Mouse (Mus musculus): Measurements from ENCODE around the gene B3galt1. TPM values are rescaled to one million over a fixed set of nuclear protein-coding genes. Genes with fewer than 3 reads are reported as not detected.

B3galt1 gene
- total RNA-seq, 2 experiments from 2014 or later = 104 to 113 TPM

- intact Hi-C loops (cut with DNase I) = no loop called here
- DNase-seq = no peak
These were observed 469.0 kb downstream of the B3galt1 start for GRCm38 (mm10) chr2:68034711-68035110.

GRCm38 (mm10) chr2:68040752-68041151, 475.1 kb downstream of the B3galt1 start:
- intact Hi-C loops (cut with DNase I) = no loop called here
- no peak for DNase-seq

- intact Hi-C loops (cut with DNase I) = no loop called here
- DNase-seq = no peak
These were observed 486.8 kb downstream of the B3galt1 start for GRCm38 (mm10) chr2:68052481-68052880.

DNA sequence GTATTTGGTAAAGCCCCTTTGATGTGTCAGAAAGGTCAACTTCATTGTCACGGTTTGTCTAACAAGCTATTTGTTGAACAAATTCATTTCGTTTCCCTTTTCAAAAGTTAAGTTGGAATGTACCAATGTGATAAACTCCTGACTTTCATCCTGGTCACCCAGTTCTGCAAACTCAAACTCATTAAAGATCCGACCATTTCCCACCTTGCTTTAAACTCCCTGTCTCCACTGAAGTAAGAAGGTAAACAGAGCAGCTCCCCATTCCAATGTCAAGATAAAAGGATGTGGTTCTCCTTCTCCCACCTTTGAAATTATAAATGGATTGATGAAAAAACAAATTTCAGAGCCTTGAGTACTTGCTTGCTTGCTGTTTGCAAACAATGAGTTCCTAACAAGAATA, 487.6 kb downstream of the B3galt1 start:
- no peak for DNase-seq
- intact Hi-C loops (cut with DNase I) = no loop called here

GRCm38 (mm10) chr2:68061341-68061740, 495.7 kb downstream of the B3galt1 start:
- no peak for DNase-seq
- intact Hi-C loops (cut with DNase I) = no loop called here

DNA sequence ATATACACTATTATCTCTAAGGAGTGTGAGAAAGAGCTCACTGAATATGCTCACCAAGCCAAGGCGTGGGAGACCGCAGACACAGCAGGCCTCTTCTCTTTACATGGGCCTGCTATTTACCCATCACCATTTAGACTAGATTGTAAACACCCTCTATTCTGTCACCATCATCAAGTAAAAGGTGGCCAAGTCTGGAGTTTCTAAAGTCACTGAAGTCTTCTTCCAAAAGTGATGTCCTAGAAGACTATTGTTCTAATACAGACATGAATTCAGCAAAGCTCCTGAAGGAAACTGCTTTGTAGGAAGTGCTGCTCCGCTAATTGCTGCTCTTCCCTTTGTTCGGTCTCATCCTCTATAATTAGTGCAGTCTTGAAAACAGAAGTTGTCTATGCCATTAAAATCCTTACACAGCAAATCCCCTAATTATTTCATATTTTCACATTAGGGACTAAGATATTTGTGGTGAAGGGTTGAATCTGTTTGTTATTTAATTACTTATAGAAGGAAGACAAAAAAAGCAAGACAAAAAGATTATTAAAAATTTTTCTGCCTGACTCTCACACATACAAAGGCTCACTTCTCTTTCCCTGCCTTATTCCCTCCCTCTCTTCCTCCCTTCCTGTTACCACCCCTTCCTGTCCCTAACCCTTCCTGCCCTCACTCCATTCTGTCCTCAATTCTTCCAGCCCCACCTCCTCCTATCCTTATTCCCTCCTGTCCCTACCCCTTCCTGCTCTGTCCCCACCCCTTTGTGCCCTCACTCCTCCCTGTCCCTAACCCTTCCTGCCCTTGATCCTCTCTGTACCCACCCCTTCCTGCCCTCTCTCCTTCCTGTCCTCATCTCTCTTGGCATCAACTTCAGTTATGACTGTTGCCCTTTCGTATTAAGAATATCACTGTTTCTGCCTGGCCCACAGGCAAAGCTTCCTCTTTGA, 514.0 kb downstream of the B3galt1 start:
- intact Hi-C loops (cut with DNase I) = no loop called here
- no peak for DNase-seq

DNA sequence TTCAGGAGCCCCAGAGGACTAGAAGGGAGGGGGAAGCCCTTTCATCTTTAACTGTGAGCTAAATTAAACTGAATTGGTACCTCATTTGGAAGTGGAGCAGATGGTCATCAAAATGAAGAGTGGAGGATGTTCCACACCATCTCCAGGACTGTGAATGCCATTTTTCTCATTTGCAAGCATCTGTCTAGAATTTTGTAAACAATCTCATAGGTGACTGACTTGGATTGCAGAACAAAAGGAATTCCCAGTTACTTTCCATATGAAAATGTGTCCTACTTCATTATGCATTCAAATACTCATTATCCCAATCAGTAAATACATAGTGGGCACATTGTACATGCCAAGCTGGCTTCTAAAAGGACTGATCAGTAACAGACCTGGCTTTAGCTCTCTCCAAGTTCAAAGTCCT, 515.2 kb downstream of the B3galt1 start:
- intact Hi-C loops (cut with DNase I) = no loop called here
- no peak for DNase-seq

DNA sequence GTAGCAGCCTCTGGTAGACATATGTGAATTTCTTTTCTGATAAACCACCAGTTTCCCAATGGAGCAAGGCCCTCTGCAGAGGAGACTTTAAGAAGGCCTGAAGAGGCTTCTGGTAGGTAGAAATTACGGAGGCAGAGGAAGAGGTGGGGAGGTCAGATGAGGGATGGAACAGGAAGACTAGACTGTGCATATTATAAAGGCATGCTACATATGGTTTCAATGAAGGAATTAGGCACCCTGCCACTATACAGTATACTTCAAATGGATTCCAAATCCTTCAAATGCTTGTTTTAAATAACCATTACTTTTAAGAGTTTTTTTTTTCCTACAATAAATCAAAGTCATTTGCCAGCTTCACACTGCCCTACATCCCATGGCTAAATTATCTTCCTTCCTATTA, 518.8 kb downstream of the B3galt1 start:
- DNase-seq = no peak
- intact Hi-C loops (cut with DNase I) = no loop called here

DNA sequence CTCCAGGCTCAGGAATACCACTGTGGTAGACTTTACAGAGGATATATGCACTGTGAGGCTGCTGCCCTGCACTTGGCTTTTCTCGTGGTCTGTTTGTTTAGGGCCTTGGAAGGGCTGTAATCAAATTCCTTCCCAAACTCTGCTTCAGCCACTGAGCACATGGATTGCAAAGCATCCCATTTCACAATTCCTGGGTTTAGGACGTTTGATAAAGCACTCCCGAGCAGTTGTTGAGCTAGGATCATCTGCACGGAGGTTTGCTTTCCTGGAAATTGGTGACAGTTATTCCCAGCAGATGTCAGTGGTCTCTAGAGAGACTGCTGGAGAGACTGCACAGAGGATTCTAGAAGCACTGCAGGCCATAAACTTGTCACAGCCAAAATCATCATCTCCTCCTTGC, 520.4 kb downstream of the B3galt1 start:
- intact Hi-C loops (cut with DNase I) = no loop called here

DNA sequence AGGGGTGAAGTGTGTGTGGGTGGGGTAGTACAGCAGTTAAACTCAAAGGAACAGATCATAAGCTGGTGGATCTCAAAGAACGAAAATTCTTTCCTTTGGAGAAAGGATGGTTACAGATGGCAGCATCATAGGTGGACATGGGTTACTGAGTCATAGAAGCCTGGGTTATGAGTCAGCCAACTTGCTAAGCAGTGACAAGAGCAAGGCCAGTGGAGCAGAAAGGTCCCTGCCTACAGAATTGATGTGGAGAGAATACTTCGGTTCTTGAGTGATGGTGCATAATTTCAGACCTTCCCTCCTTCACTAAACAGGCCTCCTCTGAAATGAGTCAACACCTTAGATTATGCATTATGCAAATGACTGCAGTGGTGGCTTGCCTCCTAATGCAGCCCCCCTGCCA, 525.9 kb downstream of the B3galt1 start:
- DNase-seq = no peak

More for the DNA sequence above, 520.4 kb downstream of the B3galt1 start:
- no peak for DNase-seq

GRCm38 (mm10) chr2:68104641-68105040, 539.0 kb downstream of the B3galt1 start:
- intact Hi-C loops (cut with DNase I) = no loop called here
- DNase-seq = no peak

More for the DNA sequence above, 525.9 kb downstream of the B3galt1 start:
- intact Hi-C loops (cut with DNase I) = no loop called here

DNA sequence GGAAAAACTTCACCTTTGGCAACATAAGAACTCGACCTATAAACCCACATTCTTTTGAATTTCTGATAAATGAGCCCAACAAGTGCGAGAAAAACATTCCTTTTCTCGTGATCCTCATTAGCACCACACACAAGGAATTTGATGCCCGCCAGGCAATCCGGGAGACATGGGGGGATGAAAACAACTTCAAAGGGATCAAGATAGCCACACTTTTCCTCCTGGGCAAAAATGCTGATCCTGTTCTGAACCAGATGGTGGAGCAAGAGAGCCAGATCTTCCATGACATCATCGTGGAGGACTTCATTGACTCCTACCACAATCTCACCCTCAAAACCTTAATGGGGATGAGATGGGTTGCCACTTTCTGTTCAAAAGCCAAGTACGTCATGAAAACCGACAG, 552.4 kb downstream of the B3galt1 start:
- intact Hi-C loops (cut with DNase I) = no loop called here
- no peak for DNase-seq

DNA sequence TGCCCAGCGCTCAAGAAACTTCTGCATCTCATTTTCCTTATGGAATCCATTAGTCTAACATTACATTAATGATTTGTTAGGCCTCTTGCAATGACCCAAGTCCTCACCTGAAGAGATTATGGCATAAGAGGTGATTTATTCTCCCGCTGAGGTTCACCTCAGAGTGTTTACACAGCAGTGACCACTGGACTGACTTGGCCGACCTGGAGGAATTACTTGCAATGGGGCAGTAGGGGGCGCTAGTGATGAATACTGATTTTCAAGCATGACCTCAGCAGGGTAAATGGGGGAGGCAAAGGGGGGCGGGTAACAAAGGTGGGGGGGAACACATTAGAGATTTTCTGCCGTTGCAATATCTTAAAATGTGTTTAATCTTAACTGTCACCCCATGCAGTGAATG, 559.1 kb downstream of the B3galt1 start:
- intact Hi-C loops (cut with DNase I) = no loop called here
- peak; percentile 3 for DNase-seq

GRCm38 (mm10) chr2:68141094-68141493, 575.4 kb downstream of the B3galt1 start:
- intact Hi-C loops (cut with DNase I) = no loop called here
- DNase-seq = no peak

DNA sequence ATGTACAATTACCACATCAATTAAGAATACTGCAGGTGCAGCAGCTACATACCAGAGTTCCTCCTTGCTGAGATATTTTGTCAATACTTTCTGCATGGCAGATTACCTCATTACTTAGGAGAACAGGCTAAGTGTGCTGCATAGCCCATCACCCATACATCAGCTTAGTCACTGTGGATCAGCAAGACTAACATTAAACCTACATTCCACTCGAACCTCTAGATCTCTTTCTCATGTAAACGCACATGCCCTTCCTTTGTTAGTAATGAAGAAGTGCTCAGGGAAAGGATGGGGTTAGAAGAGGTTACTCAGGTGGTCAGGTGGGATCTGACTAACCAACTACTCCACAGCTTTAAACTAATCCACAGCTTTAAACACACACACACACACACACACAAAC, 577.6 kb downstream of the B3galt1 start:
- no peak for DNase-seq
- intact Hi-C loops (cut with DNase I) = no loop called here

- DNase-seq = no peak
- intact Hi-C loops (cut with DNase I) = no loop called here
These were observed 594.1 kb downstream of the B3galt1 start for GRCm38 (mm10) chr2:68159751-68160150.

GRCm38 (mm10) chr2:68160566-68160965, 594.9 kb downstream of the B3galt1 start:
- peak; percentile 13 for DNase-seq
- intact Hi-C loops (cut with DNase I) = no loop called here

DNA sequence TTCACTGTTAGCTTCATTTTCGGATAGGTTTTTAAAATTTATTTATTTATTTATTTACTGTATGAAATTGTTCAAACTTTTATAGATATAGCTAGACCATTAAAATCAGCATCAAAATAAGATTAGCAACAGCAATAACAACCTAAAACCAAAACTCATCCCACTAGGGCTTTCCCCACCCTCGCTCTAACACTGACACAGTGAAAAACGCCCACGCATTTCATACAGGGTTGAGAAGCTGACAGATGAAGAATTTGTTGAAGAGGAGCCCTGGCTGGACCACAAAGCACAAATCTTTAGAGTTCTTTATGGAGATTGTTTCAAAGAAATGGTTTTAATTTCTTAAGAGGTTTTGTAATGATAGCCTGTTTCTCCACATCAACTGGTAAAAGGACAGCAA, 596.3 kb downstream of the B3galt1 start:
- intact Hi-C loops (cut with DNase I) = no loop called here
- no peak for DNase-seq

DNA sequence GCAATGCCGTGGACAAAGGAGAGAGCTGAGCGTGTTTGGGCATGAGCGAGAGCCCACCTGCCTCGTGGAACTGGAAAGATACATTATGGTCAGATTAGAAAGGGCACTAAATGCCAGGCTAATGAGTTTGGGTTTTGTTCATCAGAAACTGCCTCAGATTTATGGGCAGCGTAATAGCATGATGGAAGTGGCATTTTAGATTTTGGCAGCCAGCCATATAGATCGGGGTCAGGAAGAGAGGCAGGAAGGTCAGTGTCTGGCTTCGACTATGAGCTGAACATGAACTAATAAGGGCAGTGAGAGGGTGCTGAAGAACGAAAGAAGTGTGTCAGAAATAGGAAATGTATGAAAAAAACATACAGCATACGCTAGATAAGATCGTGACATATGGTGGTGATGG, 605.6 kb downstream of the B3galt1 start:
- DNase-seq = no peak
- intact Hi-C loops (cut with DNase I) = no loop called here

Data from left cerebral cortex, postnatal 4 days (tissue).